Mouse (Mus musculus) erythroblast, adult 5-6 weeks (primary cell): ENCODE data around the gene Cdrt4. TPM values are rescaled to one million over a fixed set of nuclear protein-coding genes. Genes with fewer than 3 reads are reported as not detected.

ENCODE experiments used
- ATAC-seq: replicated peaks from 2 replicates; pipeline ENCODE4 v1.8.0; 2016; ENCODE audit warnings: moderate number of reproducible peaks, mild to moderate bottlenecking, moderate TSS enrichment, inconsistent platforms; ENCODE audit not compliant: poor library complexity, low FRiP score, severe bottlenecking
- total RNA-seq, 2 experiments: library from RNA; stranded (forward) in 1 of 2; stranded (reverse) in 1 of 2; fragments of 150-400 nt in 1 of 2; fragments of 200-764, 138-1000 nt in 1 of 2; gene quantifications; 2 replicates each; pipeline versions ENCODE4 v1.2.3 to v1.2.4; 2015 to 2017; ENCODE audit warnings: low replicate concordance in 2 of 2

Gene Cdrt4
- total RNA-seq, 2 experiments from 2014 or later = not detected

DNA sequence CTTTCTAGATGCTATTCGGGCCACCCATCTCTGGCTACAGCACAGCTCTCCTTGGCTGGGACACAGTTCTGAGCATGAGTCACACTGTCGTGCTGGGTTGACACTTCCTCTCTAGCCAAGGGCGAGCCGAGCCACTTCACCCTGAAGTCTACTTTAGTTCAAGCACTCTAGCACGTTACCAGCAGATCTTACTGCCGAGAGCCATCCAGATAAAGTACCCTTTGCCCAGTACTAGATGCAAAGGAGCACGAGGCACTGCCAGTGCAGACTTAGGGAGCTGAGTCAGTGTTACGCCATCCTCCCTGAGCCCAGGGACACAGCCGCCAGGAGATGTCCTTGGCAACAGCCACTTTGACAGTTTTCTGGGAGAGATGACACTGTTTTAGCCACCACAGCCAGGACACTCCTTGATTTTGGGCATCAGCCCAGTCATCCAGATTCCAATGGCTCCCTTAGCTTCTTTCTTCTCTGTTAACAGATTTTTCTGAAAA, 75.7 kb downstream of the Cdrt4 start:
- no peak for ATAC-seq

DNA sequence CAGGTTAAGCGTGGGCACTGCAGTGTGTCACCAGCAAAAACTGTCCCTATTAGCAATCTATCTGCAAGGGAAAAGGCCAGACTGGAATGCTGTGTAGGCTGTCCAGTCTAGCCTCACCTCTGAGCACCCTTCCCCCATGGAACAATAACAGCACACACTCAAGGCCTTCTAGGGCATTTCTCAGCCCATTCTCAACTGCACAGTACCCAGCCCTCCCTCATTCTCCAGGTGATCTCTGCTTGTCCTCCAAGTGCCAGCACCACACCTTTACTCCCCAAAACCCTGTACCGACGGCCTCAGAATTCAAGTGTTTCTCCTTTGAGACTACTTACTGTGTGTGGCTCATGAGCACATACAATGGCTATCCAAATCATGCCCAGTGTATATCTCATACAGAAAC, 77.1 kb downstream of the Cdrt4 start:
- no peak for ATAC-seq

DNA sequence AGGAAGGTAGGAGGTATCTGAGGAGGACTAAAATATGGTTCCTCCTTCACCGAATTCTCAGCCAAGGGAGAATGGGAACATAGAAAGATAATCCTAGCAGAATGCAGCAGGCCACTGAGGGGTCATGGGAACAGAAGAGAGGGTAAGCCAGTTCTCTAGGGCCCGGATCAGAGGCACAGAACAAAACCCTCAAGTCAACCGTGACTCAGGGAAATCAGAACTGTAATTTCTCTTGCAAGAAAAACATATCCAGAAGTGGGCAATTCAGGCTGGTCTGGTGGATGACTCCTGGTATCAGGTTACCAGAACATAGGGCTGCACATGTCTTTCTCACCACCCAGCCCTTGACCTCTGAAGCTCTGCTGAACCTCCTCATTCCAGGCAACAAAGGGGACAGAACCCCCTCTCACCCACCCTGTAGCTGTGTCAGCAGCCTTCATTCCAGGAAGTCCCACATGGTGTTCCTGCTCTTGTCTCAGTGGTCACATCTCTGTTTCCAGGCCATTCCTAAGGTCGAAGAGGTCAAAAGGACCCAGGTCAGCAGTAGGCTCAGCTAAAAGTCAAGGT, 78.2 kb downstream of the Cdrt4 start:
- no peak for ATAC-seq

DNA sequence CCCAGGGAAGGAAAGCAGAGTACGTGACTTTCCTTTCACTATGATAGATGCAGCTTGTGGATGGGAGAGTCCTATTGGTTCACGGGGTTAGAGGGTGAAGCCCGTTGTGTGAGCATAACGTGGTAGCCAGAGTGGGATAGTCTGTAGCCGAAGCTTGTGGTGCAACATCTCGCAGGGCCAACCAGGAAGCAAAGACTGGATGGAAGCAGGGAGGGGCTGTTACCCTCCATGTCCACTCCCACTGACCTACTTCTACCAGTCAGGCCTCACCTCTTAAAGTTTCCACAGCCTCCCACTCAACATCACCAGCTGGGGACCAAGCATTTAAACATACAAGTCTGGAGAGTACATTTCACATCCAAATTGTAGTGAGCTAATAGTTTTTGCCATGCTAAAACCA, 78.7 kb downstream of the Cdrt4 start:
- ATAC-seq = no peak

GRCm38 (mm10) chr11:63035420-63036211, 84.6 kb downstream of the Cdrt4 start:
- ATAC-seq = no peak

DNA sequence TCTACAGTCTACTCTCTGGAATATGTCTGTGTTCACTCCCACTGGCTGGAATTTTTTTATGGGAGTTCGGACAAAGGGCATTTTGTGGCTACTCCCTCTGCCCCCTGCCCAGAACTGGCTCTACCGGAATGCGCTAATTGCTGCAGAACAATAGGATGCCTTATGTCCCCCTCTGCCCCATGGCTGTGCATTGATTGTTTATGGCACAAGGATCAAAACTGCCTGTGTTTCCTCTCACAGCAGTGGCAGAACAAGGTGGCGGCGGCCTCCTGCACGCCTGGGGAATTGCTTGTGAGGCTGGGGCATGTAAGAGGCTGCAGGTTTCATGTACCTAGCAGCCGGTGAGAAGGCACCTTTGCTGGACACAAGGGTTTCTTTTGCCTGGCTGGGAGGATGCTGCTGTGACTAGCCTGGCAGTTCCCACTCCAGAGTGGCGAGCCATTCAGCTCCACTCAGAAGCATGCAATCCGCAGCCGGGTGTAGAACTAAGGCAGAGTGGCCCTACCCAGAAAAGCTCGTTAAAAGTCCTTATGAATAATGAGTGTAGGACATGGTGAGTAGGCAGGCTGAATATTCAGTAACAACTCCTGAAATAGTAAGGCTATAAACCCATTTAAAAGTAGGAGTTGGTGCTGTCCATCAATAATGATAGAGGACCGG, 89.1 kb downstream of the Cdrt4 start:
- no peak for ATAC-seq

Other genes with a start within 250 kb of the Cdrt4 start
- not detected in 2 replicates for gene Zfp287, start 219.3 kb upstream of the Cdrt4 start, total RNA-seq (2015; ENCODE audit: low replicate concordance)
- gene Zfp287, start 219.3 kb upstream of the Cdrt4 start, total RNA-seq (2017; ENCODE audit: low replicate concordance) = 0.98 TPM in 1 of 2 replicates, not detected in the other
- not detected in 2 replicates for gene Gm10428, start 198.1 kb upstream of the Cdrt4 start, total RNA-seq (2015; ENCODE audit: low replicate concordance)
- not detected in 2 replicates for gene Gm10428, start 198.1 kb upstream of the Cdrt4 start, total RNA-seq (2017; ENCODE audit: low replicate concordance)
- 0.63 TPM in 1 of 2 replicates, not detected in the other for gene Zfp286, start 161.7 kb upstream of the Cdrt4 start, total RNA-seq (2015; ENCODE audit: low replicate concordance)
- not detected in 2 replicates for gene Zfp286, start 161.7 kb upstream of the Cdrt4 start, total RNA-seq (2017; ENCODE audit: low replicate concordance)
- 7.5 and 8.8 TPM in 2 replicates for gene Trim16, start 131.0 kb upstream of the Cdrt4 start, total RNA-seq (2015; ENCODE audit: low replicate concordance)
- 4.3 and 8.5 TPM in 2 replicates for gene Trim16, start 131.0 kb upstream of the Cdrt4 start, total RNA-seq (2017; ENCODE audit: low replicate concordance)
- not detected in 2 replicates for gene Fbxw10, start 104.1 kb upstream of the Cdrt4 start, total RNA-seq (2015; ENCODE audit: low replicate concordance)
- gene Fbxw10, start 104.1 kb upstream of the Cdrt4 start, total RNA-seq (2017; ENCODE audit: low replicate concordance) = 0.42 TPM in 1 of 2 replicates, not detected in the other
- gene Tvp23b, start 71.7 kb upstream of the Cdrt4 start, total RNA-seq (2015; ENCODE audit: low replicate concordance) = 2.7 and 10.7 TPM in 2 replicates
- 2.4 and 5.7 TPM in 2 replicates for gene Tvp23b, start 71.7 kb upstream of the Cdrt4 start, total RNA-seq (2017; ENCODE audit: low replicate concordance)
- gene Tekt3, start 110.5 kb downstream of the Cdrt4 start, total RNA-seq (2015; ENCODE audit: low replicate concordance) = not detected in 2 replicates
- not detected in 2 replicates for gene Tekt3, start 110.5 kb downstream of the Cdrt4 start, total RNA-seq (2017; ENCODE audit: low replicate concordance)
- 3.8 TPM in 1 of 2 replicates, not detected in the other for gene Pmp22, start 177.8 kb downstream of the Cdrt4 start, total RNA-seq (2015; ENCODE audit: low replicate concordance)
- gene Pmp22, start 177.8 kb downstream of the Cdrt4 start, total RNA-seq (2017; ENCODE audit: low replicate concordance) = 0.28 TPM in 1 of 2 replicates, not detected in the other